Mouse (Mus musculus): ENCODE measurements around the gene Gas2l1. TPM values are rescaled to one million over a fixed set of nuclear protein-coding genes. Genes with fewer than 3 reads are reported as not detected.

The Gas2l1 gene
- total RNA-seq, 2 experiments from 2014 or later = 1.1 to 2.4 TPM

DNA sequence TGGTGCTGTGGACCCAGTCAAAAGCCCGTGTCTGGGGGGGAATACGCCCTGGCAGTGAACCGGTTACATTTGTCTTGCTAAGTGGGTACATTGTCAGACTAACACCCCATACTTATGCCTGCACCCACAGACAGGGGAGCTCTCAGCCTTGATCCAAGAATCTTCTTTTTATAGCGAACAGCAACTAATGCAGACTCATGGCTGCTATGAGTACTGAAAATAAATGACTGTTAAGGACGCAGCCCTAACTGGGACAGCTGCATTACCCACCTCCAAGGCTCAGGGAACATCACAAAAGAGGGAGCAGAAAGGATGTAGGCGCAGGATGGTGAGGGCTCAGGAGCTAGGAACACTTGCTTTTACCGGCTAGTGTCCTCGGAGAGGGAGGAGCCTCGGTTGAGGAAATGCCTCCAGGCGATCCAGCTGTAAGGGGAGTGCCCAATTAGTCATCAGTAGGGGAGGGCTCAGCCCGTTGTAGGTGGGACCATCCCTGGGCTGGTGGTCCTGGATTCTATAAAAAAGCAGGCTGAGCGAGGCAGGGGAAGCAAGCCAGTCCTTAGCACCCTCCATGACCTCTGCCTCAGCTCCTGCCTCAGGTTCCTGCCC lies 18.7 kb downstream of the Gas2l1 start:
- no peak for ATAC-seq (ENCODE audit: poor library complexity, severe bottlenecking)

DNA sequence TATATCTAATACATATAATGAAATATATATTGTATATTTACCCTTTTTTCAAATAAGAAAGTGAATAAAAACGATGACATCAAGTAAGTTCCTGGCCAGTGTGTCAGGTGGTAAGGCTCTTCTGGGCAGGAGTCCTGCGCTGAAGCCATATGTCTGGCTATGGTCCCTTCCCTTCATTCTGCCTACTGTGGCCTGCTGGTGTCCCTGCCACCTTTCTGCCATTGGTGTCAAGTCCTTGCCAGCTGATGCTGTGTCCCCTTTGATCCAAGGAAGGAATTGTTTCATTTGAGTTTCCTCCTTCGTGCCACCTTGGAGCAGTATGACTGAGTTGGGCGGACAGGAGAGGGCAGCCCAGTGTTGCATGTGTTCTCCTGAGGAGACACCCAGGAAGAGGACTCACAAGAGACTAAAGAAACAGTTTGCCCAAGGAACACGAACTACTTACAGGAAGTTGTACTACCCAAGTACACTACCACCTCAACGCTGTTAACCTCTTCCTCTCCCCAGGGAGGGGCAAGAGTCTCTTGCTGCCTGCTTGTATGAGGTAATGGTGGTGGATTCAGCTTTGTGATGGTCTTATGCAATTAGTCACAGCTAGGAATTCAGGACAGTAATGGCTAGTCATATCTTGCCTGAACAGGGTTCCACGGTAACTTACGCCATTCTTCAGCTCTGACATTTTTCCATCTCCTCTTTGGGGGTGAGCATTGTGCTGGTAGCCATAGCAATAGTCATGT lies 22.3 kb downstream of the Gas2l1 start:
- ATAC-seq (ENCODE audit: poor library complexity, severe bottlenecking) = no peak

GRCm38 (mm10) chr11:5041144-5041780 lies 23.9 kb downstream of the Gas2l1 start:
- no peak for ATAC-seq (ENCODE audit: poor library complexity, severe bottlenecking)

- ATAC-seq (ENCODE audit: poor library complexity, severe bottlenecking) = no peak
Measured at GRCm38 (mm10) chr11:5040585-5040984, 24.5 kb downstream of the Gas2l1 start.

DNA sequence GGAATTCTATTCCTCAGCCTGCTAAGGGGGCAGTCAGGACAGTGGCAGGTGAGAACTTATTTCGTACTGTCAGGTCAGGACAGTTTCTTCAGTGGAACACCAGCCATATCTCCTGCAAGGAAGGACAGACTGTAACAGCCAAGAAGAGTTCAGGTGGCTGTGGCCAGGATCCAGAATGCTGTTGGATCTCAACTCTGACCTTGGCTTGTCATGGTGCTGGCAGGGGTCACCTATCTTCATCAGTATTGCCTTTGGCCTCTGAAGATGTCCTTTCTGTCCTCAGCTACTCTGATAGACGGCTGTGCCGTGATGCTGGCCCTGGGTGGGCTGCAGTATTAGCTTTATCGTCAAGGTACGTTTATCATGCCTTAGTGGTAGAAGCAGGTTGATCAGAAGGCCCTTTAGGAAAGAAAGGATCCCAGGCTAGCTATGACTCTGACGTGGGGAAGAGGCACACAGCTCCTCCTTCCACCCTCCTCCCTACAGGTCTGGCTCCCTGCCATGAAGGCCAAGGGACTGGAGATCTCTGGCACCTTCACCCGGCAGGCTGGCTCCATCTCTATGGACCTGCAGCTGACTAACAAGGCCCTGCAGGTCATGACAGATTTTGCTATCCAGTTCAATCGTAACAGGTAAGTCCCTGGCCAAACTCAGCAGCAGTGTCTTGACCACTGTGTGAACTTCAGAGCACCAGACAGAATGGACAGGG lies 27.8 kb downstream of the Gas2l1 start:
- no peak for ATAC-seq (ENCODE audit: poor library complexity, severe bottlenecking)

GRCm38 (mm10) chr11:5035421-5035820 lies 29.7 kb downstream of the Gas2l1 start:
- ATAC-seq (ENCODE audit: poor library complexity, severe bottlenecking) = no peak

DNA sequence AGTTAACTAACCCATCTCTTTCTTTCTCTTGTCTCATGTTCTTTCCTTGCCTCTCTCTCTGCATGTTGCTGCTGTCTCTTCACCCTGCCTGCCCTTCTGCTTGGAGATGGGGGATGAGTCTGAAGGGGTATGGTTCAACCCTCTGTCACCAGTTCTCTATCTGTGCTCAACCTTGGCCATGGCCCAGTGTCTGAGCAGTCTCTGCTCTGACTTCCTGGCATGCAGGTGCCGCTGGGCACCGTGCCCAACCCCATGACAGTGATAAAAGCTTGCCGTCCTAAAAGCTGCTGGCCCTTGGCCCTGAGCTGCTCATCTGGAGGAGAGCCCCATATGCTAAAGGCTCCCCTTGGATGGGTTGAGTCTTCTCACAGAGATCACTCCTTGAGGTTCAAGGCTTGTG lies 32.0 kb downstream of the Gas2l1 start:
- ATAC-seq (ENCODE audit: poor library complexity, severe bottlenecking) = no peak

DNA sequence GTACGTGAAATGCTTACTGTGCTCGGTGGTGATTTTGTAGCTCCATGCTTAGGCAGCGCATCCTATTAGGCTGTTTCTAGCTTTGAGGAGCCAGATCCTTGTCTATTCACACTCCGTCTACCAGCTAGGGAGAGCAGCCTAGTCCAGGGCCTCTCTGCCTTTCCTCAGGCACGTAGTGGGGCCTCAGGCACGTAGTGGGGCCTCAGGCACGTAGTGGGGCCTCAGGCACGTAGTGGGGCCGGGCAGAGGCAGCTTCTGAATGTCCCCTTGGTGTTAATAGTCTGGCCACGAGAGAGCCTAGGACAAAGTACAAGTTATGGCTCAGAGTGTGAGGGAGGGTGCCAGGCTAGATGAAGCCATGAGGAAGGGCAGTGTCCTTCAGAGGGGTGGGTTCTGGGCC lies 32.4 kb downstream of the Gas2l1 start:
- ATAC-seq (ENCODE audit: poor library complexity, severe bottlenecking) = no peak

- no peak for ATAC-seq (ENCODE audit: poor library complexity, severe bottlenecking)
Measured at GRCm38 (mm10) chr11:5028228-5028627, 36.9 kb downstream of the Gas2l1 start.

GRCm38 (mm10) chr11:5025108-5025507 lies 40.0 kb downstream of the Gas2l1 start:
- ATAC-seq (ENCODE audit: poor library complexity, severe bottlenecking) = no peak

- ATAC-seq (ENCODE audit: poor library complexity, severe bottlenecking) = no peak
Measured at GRCm38 (mm10) chr11:5017506-5017905, 47.6 kb downstream of the Gas2l1 start.

DNA sequence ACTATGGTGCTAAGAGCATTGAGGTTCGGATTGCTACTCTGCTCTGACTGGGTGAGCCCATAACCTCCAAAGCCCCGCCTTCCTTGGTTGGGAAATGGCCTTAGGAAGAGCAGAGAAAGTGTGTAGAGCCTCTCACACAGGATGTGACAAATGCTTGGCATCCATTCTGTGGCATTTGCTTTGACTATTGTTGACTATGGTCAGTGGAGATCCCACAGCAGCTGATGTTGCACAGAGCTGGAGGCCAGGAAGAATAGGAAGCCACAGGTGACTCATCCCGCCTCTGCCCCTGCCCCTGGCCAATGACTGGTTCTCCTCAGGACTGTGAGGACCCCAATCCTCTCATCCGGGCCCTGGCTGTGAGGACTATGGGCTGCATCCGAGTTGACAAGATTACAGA lies 48.8 kb downstream of the Gas2l1 start:
- no peak for ATAC-seq (ENCODE audit: poor library complexity, severe bottlenecking)

DNA sequence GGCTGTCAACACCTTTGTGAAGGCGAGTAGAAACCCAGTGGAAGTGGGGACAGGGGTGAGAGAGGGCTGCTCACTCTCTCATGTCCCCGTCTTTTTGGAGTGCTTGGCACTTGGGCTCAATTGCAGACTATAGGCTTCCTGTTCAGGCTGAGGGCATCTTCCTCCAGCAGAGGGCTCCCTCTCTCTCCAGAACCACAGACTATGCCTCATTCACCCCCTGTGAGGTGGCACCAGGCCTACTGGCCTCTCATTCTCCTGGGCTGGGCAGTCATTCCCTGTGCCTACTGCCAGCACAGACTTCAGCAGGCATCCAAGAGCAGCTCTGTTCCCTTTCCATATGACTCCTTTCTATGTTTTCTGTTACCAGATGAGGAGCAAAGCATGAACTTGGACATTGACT lies 49.4 kb downstream of the Gas2l1 start:
- no peak for ATAC-seq (ENCODE audit: poor library complexity, severe bottlenecking)

GRCm38 (mm10) chr11:5012213-5012715 lies 52.9 kb downstream of the Gas2l1 start:
- peak; percentile 30; the same call in 1 of the 2 replicates for ATAC-seq (ENCODE audit: poor library complexity, severe bottlenecking)

- no peak for ATAC-seq (ENCODE audit: poor library complexity, severe bottlenecking)
Measured at GRCm38 (mm10) chr11:5011480-5011879, 53.6 kb downstream of the Gas2l1 start.

- ATAC-seq (ENCODE audit: poor library complexity, severe bottlenecking) = no peak
Measured at GRCm38 (mm10) chr11:5010205-5010604, 54.9 kb downstream of the Gas2l1 start.

DNA sequence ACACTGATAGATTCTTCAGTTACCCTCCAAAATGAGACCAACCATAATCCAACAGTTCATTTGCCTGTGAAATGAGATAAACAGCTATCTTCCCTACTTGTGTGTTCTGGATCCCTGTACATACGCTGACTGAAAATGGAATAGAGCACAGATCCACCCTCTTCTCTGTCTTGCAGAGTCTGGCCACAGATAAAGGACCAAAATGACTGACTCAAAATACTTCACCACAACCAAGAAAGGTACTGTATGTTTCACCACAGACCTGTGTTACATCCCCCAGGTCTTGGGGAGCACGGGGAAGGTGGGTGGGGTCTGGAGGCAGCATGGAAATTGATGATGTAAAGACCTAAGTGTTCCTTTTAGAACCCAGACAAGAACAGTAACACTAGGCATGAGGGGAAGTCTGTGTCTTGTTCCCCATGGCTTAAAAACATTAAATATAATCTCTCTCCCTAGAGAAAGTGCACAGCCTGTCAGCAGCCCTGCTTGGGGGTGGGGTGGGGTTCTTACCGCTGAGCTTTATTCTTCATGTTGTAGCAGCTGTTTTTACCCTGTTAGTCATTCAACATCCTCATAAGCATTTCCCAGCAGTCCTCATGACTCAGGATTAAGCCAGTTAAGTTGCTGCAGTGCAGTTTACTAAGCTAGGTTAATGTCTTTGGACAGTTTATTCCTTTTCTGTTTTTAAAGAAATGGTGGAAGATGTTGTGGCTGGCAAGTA lies 55.6 kb downstream of the Gas2l1 start:
- no peak for ATAC-seq (ENCODE audit: poor library complexity, severe bottlenecking)

DNA sequence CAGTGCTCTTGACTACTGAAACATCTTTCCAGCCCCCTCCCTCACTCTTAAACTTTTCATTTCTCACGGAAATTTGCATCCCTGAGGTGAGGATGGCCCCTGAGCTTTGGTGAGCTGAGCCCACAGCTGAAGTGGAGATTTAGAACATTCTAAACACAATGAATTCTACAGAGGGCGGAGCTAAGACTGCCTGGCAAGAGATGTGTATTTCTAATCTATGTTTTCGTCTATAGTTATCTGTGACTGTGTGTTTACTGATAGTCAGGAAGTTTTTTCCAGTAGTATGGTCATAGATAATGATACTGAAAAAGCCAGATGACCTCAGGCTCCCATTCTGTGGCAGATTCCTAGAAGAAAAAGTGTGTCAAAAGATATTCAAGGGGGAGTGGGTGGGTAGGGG lies 56.3 kb downstream of the Gas2l1 start:
- ATAC-seq (ENCODE audit: poor library complexity, severe bottlenecking) = no peak

DNA sequence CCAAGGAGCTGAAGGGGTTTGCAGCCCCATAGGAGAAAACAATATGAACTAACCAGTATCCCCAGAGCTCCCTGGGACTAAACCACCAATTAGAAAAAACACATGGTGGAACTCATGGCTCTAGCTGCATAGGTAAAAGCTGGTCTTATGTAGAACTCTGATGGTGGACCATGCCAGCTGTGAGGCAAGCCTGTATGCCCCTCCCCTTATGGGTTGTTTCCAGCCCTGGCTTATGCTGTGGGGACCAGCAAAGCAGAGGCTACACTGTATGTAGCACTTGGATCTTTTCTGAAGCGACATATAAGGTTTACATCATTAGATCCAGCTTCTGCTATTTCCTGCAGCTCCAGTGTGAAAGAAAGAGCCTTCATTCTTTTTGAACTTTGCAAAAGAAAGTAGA lies 57.9 kb downstream of the Gas2l1 start:
- no peak for ATAC-seq (ENCODE audit: poor library complexity, severe bottlenecking)

GRCm38 (mm10) chr11:5005528-5005927 lies 59.6 kb downstream of the Gas2l1 start:
- no peak for ATAC-seq (ENCODE audit: poor library complexity, severe bottlenecking)
